Mouse (Mus musculus): ENCODE measurements around the gene Smdt1.
"Not testable (repeated sequence)": the region's sequence is repeated elsewhere in the genome, so short reads cannot be mapped to it uniquely, and the experiment has no call there.

DNA sequence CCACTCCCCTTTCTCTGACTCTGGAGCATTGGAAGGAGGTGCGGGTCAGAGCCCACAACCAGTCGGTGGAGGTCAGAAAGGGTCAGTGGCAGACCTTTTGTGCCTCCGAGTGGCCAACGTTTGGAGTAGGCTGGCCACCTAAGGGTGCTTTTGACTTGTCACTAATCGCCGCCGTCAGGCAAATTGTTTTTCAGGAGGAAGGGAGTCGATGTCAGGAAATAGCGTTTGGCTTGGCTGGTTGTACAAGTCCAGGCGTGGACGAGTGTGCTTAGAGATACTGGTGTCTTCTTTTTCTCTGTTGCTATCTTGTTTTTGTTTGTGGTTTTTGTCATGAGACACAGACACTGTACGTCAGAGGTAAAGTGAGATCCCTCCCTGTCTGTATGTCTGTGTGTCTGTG, 25.0 kb downstream of the Smdt1 start:
- not testable (repeated sequence) for TF ChIP-seq CTCF (conservative IDR thresholded peaks at IDR 0.05; ENCODE audit: low read length); POU5F1 (IDR thresholded peaks at IDR 0.05; ENCODE audit: borderline replicate concordance, low read length); NANOG (IDR thresholded peaks at IDR 0.05; ENCODE audit: borderline replicate concordance, low read length)

All from E14TG2a.4 (cell line).